Mouse (Mus musculus): ENCODE data around the gene Fbxo34. TPM values are rescaled to one million over a fixed set of nuclear protein-coding genes. Genes with fewer than 3 reads are reported as not detected.
A peak's percentile ranks its signal among the peaks of the same experiment; 100 is the strongest.

Fbxo34 gene
- polyA plus RNA-seq, 1 experiment from 2014 or later, result 38.7 TPM

- Histone ChIP-seq H3K4me3 (ENCODE audit: low read depth, low read length) (no peak overlapping the region), H3K4me2 (ENCODE audit: low read depth, low read length) (no peak overlapping the region), H3K27ac (ENCODE audit: low read depth, low read length) (no peak overlapping the region), H3K4me1 (ENCODE audit: control insufficient read depth, insufficient read depth, low read length) (no peaks in the 10 kb centered on the region), H3K9ac (replicated peaks; ENCODE audit: low read depth, low read length) (no peak overlapping the region), H3K27me3 (ENCODE audit: control insufficient read depth, insufficient read depth, low read length) (no peaks in the 10 kb centered on the region), H3K36me3 (ENCODE audit: control insufficient read depth, insufficient read depth, low read length) (no peaks in the 10 kb centered on the region), H3K9me3 (ENCODE audit: control insufficient read depth, low read length) (no peaks in the 10 kb centered on the region)
- ATAC-seq (ENCODE audit: low read depth), result no peak
- WGBS, result 87% methylated on average over 10 of the region's 10 CpGs
These were observed 14.2 kb downstream of the Fbxo34 start for GRCm38 (mm10) chr14:47464426-47464825.

DNA sequence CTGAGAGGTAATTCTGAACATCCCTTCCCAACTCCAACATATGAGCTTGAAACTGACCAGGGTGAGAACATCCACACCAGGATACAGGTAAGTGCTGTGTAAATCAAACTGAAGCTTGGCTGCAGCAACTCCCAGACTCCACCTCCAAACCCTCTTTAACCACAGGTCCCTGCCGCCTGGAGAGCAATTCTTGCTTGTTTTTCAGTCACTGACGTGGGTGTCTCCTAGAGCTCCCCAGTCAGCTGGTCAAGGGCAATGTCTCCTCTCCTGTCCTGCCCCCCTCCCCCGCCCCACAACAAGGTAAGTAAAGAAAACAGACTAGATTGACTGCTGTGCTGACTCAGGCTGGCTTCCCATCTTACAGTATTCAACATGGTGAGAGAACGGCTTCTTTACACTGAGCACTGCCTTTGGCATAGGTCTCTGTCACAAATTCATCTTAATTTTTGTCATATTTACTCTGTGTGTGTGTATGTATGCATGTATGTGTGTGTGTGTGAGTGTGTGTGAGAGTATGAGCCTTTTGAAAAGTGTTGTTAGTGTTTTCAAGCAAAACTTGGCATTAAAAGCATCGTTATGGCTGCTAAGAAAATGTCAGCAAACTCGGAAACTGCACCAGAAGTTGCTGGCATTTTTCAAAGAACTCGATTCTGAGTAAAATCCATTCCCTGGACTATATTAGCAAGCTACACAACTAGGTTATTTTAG lies 15.4 kb downstream of the Fbxo34 start:
- no peak for ATAC-seq (ENCODE audit: low read depth)
- H3K4me1 ChIP-seq (ENCODE audit: control insufficient read depth, insufficient read depth, low read length), result no peaks in the 10 kb centered on the region
- H3K9ac ChIP-seq (replicated peaks; ENCODE audit: low read depth, low read length), result no peak overlapping the region
- no peaks in the 10 kb centered on the region for H3K27me3 ChIP-seq (ENCODE audit: control insufficient read depth, insufficient read depth, low read length)
- H3K4me3 ChIP-seq (ENCODE audit: low read depth, low read length), result no peak overlapping the region
- no peaks in the 10 kb centered on the region for H3K9me3 ChIP-seq (ENCODE audit: control insufficient read depth, low read length)
- no peak overlapping the region for H3K4me2 ChIP-seq (ENCODE audit: low read depth, low read length)
- no peak overlapping the region for H3K27ac ChIP-seq (ENCODE audit: low read depth, low read length)
- 53% methylated on average over 7 of the region's 7 CpGs for WGBS
- no peaks in the 10 kb centered on the region for H3K36me3 ChIP-seq (ENCODE audit: control insufficient read depth, insufficient read depth, low read length)

DNA sequence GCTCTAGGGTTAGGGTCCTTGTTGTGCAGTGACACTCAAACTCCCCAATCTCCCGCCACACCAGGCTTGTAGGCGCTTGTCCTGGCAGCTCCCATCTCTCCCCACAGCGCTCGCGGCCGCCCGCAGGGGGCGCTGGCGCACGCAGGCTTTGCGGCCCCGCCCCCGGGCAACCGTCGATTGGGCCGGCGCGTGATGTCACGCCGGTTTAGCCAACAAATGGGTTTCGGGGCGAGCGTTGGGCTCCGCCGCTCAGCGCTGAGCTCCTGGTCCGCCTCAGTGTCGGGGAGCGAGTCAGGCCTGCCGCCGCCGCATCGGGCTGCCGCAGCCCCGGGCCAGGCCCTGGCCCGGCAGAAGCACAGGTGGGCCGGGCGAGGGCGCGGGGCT lies 22.1 kb downstream of the Fbxo34 start:
- WGBS, result under 1% methylated on average over 39 of the region's 40 CpGs
- Histone ChIP-seq H3K4me2 (ENCODE audit: low read depth, low read length) (peak overlapping the region; percentile 55), H3K4me3 (ENCODE audit: low read depth, low read length) (peak overlapping the region; percentile 95), H3K27ac (ENCODE audit: low read depth, low read length) (peak overlapping the region; percentile 82), H3K27me3 (ENCODE audit: control insufficient read depth, insufficient read depth, low read length) (no peaks in the 10 kb centered on the region), H3K4me1 (ENCODE audit: control insufficient read depth, insufficient read depth, low read length) (0 out of 2 replicates have a peak, but pooled peaks cover 3% of the 10 kb centered on the region), H3K36me3 (ENCODE audit: control insufficient read depth, insufficient read depth, low read length) (no peaks in the 10 kb centered on the region), H3K9me3 (ENCODE audit: control insufficient read depth, low read length) (no peaks in the 10 kb centered on the region), H3K9ac (replicated peaks; ENCODE audit: low read depth, low read length) (peak overlapping the region; percentile 93)
- peak; percentile 97 for ATAC-seq (ENCODE audit: low read depth)

DNA sequence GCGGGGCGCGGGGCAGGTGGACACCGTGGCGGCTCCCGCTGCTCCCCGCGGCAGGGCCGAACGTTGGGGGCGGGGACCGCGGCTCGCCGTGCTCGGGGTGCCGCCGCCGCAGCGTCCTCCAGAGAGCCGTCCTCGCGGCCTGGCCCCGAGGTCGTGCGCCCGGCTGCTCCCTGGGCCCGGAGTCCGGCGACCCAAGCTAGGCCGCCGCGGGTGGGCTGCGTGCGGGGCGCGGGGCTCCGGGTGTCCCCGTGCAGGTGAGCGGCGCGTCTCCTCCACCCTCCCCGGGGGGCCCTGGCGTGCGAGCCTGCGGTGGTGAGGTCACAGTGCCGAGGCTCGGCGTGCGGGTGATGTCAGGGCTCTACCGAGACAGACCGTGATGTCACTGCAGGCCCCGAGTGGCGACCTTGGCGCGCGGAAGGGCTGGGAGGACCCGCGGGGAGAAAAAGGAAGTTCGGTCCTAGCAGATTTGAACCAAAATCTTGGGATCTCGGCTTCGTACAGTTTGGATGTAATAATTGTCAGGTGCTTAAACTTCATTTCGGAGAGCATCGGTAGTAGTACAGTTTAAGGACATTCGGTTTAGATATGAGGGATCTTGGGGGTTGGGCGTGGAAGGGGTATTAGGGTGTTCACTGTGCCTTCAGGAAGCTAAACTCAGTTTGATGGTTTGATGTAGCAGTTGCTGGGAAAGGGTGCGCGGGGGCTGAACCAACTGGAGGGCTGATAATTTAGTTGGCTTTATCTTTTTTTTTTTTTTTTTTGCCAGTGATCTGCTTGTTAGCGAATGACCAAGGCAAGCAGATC lies 22.7 kb downstream of the Fbxo34 start:
- Histone ChIP-seq H3K4me2 (ENCODE audit: low read depth, low read length) (peak overlapping the region; percentile 55), H3K9me3 (ENCODE audit: control insufficient read depth, low read length) (no peaks in the 10 kb centered on the region), H3K27ac (ENCODE audit: low read depth, low read length) (peak overlapping the region; percentile 82), H3K4me1 (ENCODE audit: control insufficient read depth, insufficient read depth, low read length) (0 out of 2 replicates have a peak, but pooled peaks cover 3% of the 10 kb centered on the region), H3K9ac (replicated peaks; ENCODE audit: low read depth, low read length) (peak overlapping the region; percentile 93), H3K36me3 (ENCODE audit: control insufficient read depth, insufficient read depth, low read length) (no peaks in the 10 kb centered on the region), H3K27me3 (ENCODE audit: control insufficient read depth, insufficient read depth, low read length) (no peaks in the 10 kb centered on the region), H3K4me3 (ENCODE audit: low read depth, low read length) (peak overlapping the region; percentile 95)
- WGBS, result 1% methylated on average over 64 of the region's 69 CpGs
- ATAC-seq (ENCODE audit: low read depth), result peak; percentile 77

GRCm38 (mm10) chr14:47473891-47474290 lies 23.7 kb downstream of the Fbxo34 start:
- WGBS, result 90% methylated on average over 9 of the region's 9 CpGs
- Histone ChIP-seq H3K4me1 (ENCODE audit: control insufficient read depth, insufficient read depth, low read length) (0 out of 2 replicates have a peak, but pooled peaks cover 3% of the 10 kb centered on the region), H3K9me3 (ENCODE audit: control insufficient read depth, low read length) (no peaks in the 10 kb centered on the region), H3K9ac (replicated peaks; ENCODE audit: low read depth, low read length) (no peak overlapping the region), H3K4me2 (ENCODE audit: low read depth, low read length) (peak overlapping the region; percentile 55), H3K36me3 (ENCODE audit: control insufficient read depth, insufficient read depth, low read length) (no peaks in the 10 kb centered on the region), H3K4me3 (ENCODE audit: low read depth, low read length) (peak overlapping the region; percentile 95; the same call in 1 of the 2 replicates), H3K27me3 (ENCODE audit: control insufficient read depth, insufficient read depth, low read length) (no peaks in the 10 kb centered on the region), H3K27ac (ENCODE audit: low read depth, low read length) (no peak overlapping the region)
- no peak for ATAC-seq (ENCODE audit: low read depth)

DNA sequence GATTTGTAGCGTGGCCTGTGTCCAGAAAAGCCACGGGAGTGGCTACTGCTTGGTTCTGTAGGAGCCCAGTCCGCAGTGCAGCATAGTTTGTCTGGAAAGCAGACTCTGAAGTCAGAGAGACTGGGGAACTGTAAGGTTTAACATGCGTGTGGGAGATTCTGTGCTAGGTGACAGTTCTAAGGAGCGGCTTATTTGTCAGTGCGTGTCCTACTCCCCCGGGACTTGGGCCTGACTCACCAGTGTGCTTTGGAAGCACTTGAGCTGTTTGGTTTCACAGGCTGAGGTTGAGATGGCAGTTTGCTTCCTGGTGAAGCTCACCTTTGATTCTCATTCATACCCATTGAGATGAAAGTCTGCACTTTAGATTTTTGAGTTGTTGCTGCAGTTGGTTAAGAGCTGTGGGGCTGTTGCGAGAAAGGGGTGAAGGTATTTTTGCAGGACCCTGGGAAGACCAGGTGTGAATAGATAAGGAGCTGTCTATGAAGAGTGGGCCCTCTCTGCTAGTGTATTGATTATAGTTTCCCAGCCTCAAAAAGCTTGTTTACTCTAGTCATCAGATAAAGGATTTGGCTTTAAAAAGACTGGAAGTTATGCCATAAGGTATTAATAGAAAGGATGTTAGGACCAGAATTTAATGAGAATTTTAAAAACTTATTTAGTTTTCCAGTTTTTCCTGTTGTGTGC lies 24.5 kb downstream of the Fbxo34 start:
- Histone ChIP-seq H3K27ac (ENCODE audit: low read depth, low read length) (no peak overlapping the region), H3K27me3 (ENCODE audit: control insufficient read depth, insufficient read depth, low read length) (no peaks in the 10 kb centered on the region), H3K9ac (replicated peaks; ENCODE audit: low read depth, low read length) (no peak overlapping the region), H3K4me1 (ENCODE audit: control insufficient read depth, insufficient read depth, low read length) (0 out of 2 replicates have a peak, but pooled peaks cover 3% of the 10 kb centered on the region), H3K36me3 (ENCODE audit: control insufficient read depth, insufficient read depth, low read length) (no peaks in the 10 kb centered on the region), H3K4me2 (ENCODE audit: low read depth, low read length) (no peak overlapping the region), H3K9me3 (ENCODE audit: control insufficient read depth, low read length) (no peaks in the 10 kb centered on the region), H3K4me3 (ENCODE audit: low read depth, low read length) (no peak overlapping the region)
- ATAC-seq (ENCODE audit: low read depth), result no peak
- WGBS, result 93% methylated on average over 8 of the region's 8 CpGs

DNA sequence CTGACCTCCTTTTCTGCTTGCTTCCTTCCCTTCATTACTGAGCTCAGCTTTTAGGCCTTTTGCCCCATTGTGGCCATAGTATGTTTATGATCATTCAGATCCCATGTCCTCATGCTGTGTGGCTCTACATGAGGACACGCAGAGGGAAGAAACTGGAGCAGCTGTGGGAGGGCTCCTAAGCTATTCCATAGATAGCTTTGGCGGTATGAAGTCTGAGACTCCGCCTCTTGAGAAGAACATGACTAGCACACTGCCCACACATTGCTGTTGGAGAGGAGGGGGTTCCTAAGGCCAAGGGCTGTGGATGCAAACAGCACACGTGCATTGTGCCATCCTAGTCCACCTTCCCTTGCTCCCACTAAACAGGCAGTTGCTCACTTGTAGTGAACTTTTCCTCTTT lies 26.0 kb downstream of the Fbxo34 start:
- Histone ChIP-seq H3K4me3 (ENCODE audit: low read depth, low read length) (no peak overlapping the region), H3K27me3 (ENCODE audit: control insufficient read depth, insufficient read depth, low read length) (no peaks in the 10 kb centered on the region), H3K9me3 (ENCODE audit: control insufficient read depth, low read length) (no peaks in the 10 kb centered on the region), H3K4me2 (ENCODE audit: low read depth, low read length) (no peak overlapping the region), H3K9ac (replicated peaks; ENCODE audit: low read depth, low read length) (no peak overlapping the region), H3K36me3 (ENCODE audit: control insufficient read depth, insufficient read depth, low read length) (no peaks in the 10 kb centered on the region), H3K27ac (ENCODE audit: low read depth, low read length) (no peak overlapping the region), H3K4me1 (ENCODE audit: control insufficient read depth, insufficient read depth, low read length) (0 out of 2 replicates have a peak, but pooled peaks cover 3% of the 10 kb centered on the region)
- 93% methylated on average over 4 of the region's 4 CpGs for WGBS
- ATAC-seq (ENCODE audit: low read depth), result no peak

DNA sequence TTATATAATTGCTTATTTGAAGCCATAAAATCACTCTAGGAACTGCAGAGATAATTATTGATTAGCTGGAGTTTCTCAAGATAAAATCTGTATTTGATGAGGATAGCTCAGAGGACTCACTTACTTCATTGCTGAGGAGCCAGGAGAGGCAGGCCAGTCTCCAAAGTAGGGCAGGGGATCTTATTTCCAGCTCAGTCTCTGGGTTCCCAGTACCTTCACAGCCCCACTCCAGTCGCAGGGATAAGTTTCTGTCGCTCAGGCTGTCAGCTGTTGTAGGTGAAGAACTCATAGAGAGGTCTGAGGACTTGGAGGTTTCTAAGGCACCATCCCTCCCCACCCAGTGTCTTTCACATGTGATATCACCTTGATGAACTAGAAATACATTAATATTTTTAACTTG lies 27.5 kb downstream of the Fbxo34 start:
- Histone ChIP-seq H3K27me3 (ENCODE audit: control insufficient read depth, insufficient read depth, low read length) (no peaks in the 10 kb centered on the region), H3K27ac (ENCODE audit: low read depth, low read length) (no peak overlapping the region), H3K36me3 (ENCODE audit: control insufficient read depth, insufficient read depth, low read length) (no peaks in the 10 kb centered on the region), H3K4me2 (ENCODE audit: low read depth, low read length) (no peak overlapping the region), H3K4me3 (ENCODE audit: low read depth, low read length) (no peak overlapping the region), H3K9me3 (ENCODE audit: control insufficient read depth, low read length) (no peaks in the 10 kb centered on the region), H3K4me1 (ENCODE audit: control insufficient read depth, insufficient read depth, low read length) (0 out of 2 replicates have a peak, but pooled peaks cover 3% of the 10 kb centered on the region), H3K9ac (replicated peaks; ENCODE audit: low read depth, low read length) (no peak overlapping the region)
- no peak for ATAC-seq (ENCODE audit: low read depth)
- 86% methylated on average over 2 of the region's 2 CpGs for WGBS
